Mouse (Mus musculus) left cerebral cortex, adult 9 months (tissue): ENCODE results near the gene Taok1.
"Not testable (repeated sequence)": the region's sequence is repeated elsewhere in the genome, so short reads cannot be mapped to it uniquely, and the experiment has no call there.

ENCODE experiments used
- DNase-seq, 2 experiments: peaks; one replicate each; pipeline ENCODE4 v3.0.0; 2022; ENCODE audit warnings: low spot score in 2 of 2

Gene Taok1

DNA sequence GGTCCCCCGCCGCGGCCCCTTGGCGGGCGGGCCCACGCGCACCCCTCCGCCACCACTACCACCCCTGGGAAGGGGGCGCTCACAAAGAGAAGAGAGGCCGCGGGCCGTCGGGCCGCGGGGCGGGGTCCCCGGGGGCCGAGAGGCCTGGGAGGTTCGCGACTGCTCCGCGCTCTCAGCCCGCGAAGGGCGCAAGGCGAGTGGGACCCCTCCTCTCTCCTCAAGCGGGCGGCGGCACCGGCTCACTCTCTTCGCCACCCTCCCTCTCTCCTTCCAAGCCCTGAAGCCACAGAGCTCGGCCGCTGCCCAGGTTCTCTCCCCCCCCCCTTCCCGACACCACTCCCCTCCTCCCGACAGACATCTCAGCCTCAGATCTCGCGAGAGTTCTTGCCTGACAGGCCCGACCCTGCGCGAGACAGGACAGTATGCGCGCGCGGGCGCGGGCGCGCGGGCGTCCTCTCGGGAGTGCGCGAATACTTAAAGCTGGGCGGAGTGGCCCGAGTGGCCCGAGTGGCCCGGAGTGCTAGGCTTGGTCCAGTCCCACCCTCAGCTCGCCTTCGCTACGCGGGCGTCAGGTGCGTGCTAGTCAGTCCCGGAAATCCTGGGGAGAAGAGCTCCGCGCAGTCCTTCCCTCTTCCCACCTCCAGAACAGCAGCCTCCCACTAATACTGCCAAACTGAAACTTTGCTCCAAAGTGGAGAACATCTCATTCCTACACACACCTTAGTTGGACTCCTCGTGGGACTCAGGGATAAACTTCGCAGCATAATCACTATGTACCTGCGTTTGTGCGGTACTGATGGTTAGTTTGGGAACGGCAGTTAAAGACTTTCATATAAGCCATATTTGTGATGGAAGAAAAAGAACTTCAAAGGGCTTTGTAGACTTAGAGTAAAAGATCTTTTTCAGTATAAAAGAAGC, at the start of gene Taok1:
Taok1 (minus strand) TSS at position 278 of the 918 bp plus-strand sequence.
- peak; percentile 78 to 94 for DNase-seq

DNA sequence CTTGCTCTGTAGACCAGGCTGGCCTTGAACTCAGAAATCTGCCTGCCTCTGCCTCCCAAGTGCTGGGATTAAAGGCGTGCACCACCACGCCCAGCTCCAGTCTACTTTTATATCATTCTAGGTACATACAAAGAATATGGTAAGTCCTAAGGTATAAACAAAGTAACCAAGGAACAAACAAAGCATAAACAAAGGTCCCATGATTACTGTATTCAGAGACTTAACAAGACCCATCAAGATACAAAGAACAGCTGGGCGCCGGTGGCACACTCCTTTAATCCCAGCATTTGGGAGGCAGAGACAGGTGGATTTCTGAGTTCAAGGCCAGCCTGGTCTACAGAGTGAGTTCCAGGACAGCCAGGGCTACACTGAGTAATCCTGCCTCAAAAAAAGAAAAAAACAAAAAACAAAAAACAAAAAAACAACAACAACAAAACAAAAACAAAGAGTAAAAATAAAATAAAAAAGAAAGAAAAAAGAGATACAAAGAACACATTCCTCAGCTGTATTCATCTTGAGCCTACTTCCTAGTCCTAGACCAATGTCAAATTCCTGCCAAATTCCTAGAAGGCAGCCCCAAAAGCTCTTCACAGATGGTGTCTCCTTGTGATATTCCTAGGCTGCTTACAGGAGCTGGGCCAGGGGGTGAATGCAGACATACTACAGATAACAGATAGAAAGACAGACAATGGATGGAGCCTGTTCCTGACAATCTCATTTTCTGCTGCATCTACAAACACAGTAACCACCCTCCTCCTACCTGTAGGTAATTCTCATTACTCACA, 46.0 kb upstream of the Taok1 start:
- DNase-seq: not testable (repeated sequence)

GRCm38 (mm10) chr11:77652484-77652883, 44.9 kb upstream of the Taok1 start:
- DNase-seq: no peak

DNA sequence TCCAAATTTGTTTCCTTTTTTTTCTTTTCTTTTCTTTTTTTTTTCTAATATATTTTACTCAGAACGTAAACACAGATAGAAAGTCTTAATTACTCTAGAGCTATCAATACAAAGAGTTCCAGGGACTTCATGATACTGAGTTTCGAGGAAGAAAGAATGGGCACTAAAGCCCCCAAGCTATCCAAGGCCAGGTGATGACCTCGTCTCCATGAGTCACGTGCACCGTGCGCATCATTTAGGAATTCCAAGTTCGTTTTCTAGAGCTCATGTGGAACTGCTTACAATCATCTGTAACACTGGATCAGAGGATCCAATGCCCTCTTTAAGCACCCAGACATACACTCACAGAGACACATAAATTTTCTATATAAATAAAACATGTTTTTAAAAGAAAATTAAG, 41.3 kb upstream of the Taok1 start:
- DNase-seq: no peak

DNA sequence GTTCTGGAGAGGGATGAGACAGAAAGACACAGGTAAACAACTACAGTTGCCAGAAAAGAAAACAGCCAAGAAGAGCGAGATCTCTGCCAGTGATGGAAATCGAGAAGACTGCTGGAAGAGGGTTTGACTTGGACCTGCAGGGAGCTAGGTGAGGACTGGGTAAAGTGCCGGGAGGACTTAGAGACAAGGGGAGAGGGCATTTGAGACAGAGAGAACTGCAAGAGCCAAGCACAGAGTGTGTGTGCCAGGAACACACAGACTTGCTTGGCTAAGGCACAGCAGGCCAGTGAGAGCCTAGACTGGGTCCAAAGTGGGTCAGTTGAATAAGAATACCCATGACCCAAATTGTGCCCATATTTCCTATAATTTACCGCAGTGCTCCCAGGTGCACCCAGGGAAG, 37.9 kb upstream of the Taok1 start:
- no peak for DNase-seq

DNA sequence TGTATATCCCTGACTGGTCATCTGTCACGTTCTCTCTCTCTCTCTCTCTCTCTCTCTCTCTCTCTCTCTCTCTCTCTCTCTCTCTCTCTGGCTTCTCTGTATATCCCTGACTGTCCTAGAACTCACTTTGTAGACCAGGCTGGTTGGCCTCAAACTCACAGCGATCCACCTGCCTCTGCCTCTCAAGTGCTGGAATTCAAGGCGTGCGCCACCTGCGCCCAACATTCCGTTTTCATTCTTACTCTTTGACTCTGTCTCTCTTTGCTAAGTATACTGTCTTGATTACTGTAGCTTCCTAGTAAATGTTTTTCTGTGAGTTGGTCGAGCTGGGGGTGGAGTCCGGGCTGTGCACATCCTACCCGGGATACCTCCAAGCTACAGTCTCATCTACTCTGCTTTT, 33.8 kb upstream of the Taok1 start:
- no peak for DNase-seq

- DNase-seq: peak in 1 of 2 experiments; percentile 86
Measured at GRCm38 (mm10) chr11:77630257-77630670, 22.6 kb upstream of the Taok1 start.

- DNase-seq: no peak
Measured at GRCm38 (mm10) chr11:77629476-77629875, 21.9 kb upstream of the Taok1 start.

DNA sequence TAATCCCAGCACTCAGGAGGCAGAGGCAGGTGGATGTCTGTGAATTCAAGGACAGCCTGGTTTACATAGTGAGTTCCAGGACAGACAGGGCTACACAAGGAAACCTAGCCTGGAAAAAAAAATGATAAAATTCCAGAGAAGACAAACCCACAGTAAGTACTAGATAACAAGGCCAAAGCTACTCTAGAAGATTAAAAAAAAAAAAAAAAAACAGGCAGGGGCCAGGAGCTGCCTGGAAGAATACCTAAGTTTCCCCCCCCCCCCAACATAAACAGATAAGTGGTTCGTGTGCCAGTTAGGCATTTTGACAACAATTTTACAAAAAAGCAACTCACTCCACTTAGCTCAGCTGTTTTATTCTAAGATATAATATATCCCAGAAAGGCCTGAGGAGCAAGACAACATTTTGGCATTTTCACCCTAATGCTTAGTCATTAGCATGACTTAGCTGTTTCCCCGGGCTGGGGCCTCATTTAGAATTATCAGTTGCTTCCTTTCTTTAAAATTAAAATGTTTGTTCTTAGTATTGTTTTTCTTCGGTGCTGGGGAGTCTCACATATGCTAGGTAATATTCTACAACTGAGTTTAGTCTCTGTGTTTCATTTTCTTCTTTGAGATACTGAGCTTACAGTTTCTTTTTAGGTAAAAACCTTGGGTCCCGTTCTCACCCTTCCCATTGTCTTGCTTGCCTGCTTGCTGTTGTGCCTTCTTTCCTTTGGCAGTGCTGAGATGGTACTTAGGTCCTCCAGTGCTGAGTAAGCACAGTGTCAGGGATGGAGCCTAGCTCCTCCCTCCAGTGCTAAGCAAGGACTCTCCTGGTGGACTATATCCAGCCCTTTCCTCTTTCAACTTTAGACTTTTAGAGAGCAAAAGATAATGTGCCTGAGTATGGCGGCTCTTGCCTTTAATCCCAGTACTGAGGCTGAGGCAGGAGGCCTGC, 19.3 kb upstream of the Taok1 start:
- DNase-seq: no peak

- DNase-seq: peak in 1 of 2 experiments; percentile 65
Measured at GRCm38 (mm10) chr11:77625061-77625855, 17.6 kb upstream of the Taok1 start.

DNA sequence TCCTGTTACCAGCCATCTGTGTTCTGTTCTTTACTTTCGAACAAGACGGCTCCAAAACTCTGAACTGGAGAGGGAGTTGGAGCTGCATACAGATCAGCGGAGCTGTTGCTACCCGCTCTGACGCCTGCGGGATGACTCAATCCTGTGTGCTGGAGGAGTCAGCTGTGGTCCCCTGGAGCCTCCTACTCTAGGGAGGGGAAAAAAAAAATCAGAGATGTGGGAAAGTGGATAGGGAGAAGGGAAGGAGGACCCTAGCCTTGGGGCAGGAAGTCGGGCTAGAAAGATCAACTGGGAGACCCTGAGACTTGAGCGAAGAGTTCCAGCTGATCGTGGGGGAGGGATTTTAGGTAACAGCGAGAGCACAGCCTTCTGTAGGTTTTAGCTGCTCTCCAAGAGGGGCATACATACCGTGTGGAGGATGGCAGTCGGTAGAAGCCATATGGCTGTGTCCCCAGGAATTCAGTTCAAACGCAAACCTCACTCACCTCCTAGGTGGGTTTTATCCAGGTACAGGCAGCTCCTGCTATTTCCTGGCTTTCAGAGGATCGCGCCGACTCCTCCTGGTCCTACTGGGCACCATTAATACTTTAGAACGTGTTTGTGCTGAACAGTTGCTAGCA, 16.9 kb upstream of the Taok1 start:
- DNase-seq: peak in 1 of 2 experiments; percentile 81

DNA sequence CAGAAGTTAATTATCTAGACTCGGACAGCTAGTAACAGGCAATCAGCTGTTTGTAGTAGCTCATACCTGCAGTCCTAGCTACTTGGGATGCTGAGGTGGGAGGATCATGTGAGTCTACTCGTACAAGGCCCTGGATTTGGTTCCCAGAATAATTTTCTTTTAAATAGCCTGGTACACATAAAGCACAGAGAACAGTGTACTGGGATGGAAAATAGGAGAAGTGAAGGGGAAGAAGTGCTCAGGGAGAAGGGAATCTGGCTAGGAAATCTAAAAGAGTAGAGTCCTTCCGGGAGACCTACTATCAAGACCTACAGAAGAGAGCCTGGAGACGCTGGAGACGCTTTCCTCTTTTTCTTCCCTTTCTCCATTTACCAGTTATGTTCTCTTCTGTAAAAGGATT, 16.4 kb upstream of the Taok1 start:
- DNase-seq: no peak

DNA sequence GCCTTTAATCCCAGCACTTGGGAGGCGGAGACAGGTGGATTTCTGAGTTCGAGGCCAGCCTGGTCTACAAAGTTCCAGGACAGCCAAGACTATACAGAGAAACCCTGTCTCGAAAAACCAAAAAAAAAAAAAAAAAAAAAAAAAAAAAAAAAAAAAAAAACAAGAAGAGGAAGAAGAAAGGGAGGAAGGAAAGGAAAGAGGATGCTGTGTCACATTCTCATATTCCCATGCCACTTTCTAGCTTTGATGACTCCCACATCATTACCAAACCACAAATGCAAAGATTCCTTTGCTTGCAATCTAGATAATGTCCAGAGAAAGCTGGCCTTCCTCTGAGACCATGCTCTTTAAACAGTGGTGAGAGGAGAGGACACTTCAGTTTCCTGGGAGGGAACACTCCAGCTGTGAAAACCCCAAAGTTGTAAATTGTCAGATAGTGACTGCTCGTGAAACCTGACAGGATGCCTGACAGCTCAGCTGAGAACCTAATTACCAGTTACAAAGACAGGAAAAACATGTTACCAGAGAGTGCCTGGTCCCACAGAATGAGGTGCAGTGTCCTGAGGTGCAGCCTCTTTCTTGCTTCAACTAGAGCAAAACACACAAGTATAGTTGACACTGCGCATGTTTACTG, 14.4 kb upstream of the Taok1 start:
- DNase-seq: no peak

- DNase-seq: no peak
Measured at GRCm38 (mm10) chr11:77615084-77615624, 7.5 kb upstream of the Taok1 start.

GRCm38 (mm10) chr11:77606835-77607537, 629 bp downstream of the Taok1 start:
- DNase-seq: peak in 1 of 2 experiments; percentile 23

DNA sequence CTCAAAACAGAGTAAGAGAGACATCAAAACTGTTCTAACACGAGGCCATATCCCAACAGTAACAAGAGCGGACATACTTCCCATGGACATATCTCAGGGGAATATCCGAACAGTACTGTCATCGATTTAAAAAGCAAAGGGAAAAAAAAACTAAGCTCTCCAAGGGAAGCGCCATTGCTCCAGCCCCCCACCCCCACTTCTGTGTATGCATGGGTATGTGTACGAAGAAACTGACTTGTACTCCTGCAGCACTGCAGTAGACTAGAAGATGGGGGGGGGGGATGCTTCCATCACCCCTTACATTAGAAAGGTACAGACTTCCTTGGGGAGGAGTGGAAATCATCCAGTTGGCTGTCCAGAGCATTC, 1.2 kb downstream of the Taok1 start:
- DNase-seq: no peak

GRCm38 (mm10) chr11:77597266-77597665, 10.3 kb downstream of the Taok1 start:
- DNase-seq: no peak

- no peak for DNase-seq
Measured at GRCm38 (mm10) chr11:77591388-77591787, 16.2 kb downstream of the Taok1 start.

DNA sequence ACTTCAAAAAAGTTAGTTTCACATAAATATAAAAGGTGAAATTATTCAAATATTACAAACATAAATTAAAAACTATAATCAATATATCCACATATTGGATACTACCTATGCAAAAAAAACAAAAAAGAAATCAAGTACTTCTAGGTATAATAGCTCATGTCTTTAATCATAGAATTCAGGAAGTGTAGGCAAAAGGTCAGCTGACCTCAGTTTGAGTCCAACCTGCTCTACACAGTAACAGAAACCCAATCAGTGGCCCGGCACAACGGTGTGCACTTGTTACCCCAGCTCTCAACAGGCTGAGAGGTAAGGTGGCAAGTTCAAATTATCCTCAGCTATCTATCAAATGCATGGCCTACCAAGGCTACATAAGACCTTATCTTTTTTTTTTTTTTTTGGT, 16.8 kb downstream of the Taok1 start:
- DNase-seq: no peak
